ENCODE assay signal across 8 mouse cellular contexts in genomic region chr3:58122456-58123359, GRCm38 (mm10).
DNase-seq lines count a peak whose midpoint lies in the region; ATAC-seq and TF ChIP-seq lines count a peak whose summit lies in the region.

No protein-coding gene starts in this region.

- H3K4me1 ChIP-seq in ES-E14 (ENCODE audit: control insufficient read depth in 2 of 2, insufficient read depth in 2 of 2, low read length in 2 of 2, poor library complexity in 1 of 2), result peaks cover 0 to 2% of the 10 kb centered on the region in 2 experiments; a peak in 1 of 4 replicates
- no peaks in the 10 kb centered on the region for H3K4me1 ChIP-seq in lung, postnatal 0 days (ENCODE audit: insufficient read depth, low read depth, low read length)

- no peaks in the 10 kb centered on the region for H3K36me3 ChIP-seq in ES-E14 (ENCODE audit: control insufficient read depth, insufficient read depth, low read length, poor library complexity, severe bottlenecking)
- H3K36me3 ChIP-seq in lung, postnatal 0 days (ENCODE audit: insufficient read depth, low read length), result no peaks in the 10 kb centered on the region

- H3K9me3 ChIP-seq in ES-E14 (ENCODE audit: control insufficient read depth, insufficient read depth, low read depth, low read length), result no peaks in the 10 kb centered on the region
- no peaks in the 10 kb centered on the region for H3K9me3 ChIP-seq in lung, postnatal 0 days (ENCODE audit: low read length)

- no peak for TF ChIP-seq EP300 in lung, postnatal 0 days (IDR thresholded peaks at IDR 0.05)

- TF ChIP-seq CTCF in lung, postnatal 0 days (IDR thresholded peaks at IDR 0.05), result peak; percentile 99

- H3K27ac ChIP-seq in ES-E14 (ENCODE audit: insufficient read depth, low read depth, low read length, poor library complexity, severe bottlenecking), result no peak overlapping the region
- H3K27ac ChIP-seq in lung, postnatal 0 days (ENCODE audit: low read length), result no peak overlapping the region

- H3K4me3 ChIP-seq in ES-E14 (ENCODE audit: insufficient read depth in 1 of 2, low read depth in 1 of 2, low read length in 2 of 2, poor library complexity in 1 of 2, severe bottlenecking in 1 of 2), result no peak overlapping the region
- no peak overlapping the region for H3K4me3 ChIP-seq in lung, postnatal 0 days (ENCODE audit: low read depth, low read length)

- no peak overlapping the region for H3K9ac ChIP-seq in ES-E14 (ENCODE audit: insufficient read depth, low read depth, low read length, poor library complexity, severe bottlenecking)
- H3K9ac ChIP-seq in lung, postnatal 0 days (replicated peaks; ENCODE audit: low read depth), result no peak overlapping the region

- peak; percentile 83 to 94 for ATAC-seq in hematopoietic stem cell, adult 5-6 weeks (replicated peaks in 1 of 2; ENCODE audit: insufficient read depth in 1 of 2, low FRiP score in 2 of 2, low TSS enrichment in 1 of 2, low read depth in 1 of 2, poor library complexity in 2 of 2, severe bottlenecking in 2 of 2)
- peak; percentile 77 for ATAC-seq in lung, postnatal 0 days

- H3K4me2 ChIP-seq in lung, postnatal 0 days (replicated peaks; ENCODE audit: low read depth, low read length), result no peak overlapping the region

- WGBS in lung, postnatal 0 days, result 42% methylated on average over 19 of the region's 19 CpGs

- no peaks in the 10 kb centered on the region for H3K27me3 ChIP-seq in lung, postnatal 0 days (replicated peaks; ENCODE audit: insufficient read depth, low read length)

- peak; percentile 56 for DNase-seq in ES-E14 (ENCODE audit: low read depth, low spot score)
- DNase-seq in cerebellum, adult 11-12 months, result peak; percentile 59
- peak; percentile 83 for DNase-seq in forelimb bud, embryonic 11.5 days (ENCODE audit: low read depth, low spot score)
- peak; percentile 58 to 74 for DNase-seq in layer of hippocampus, adult 8-10 months (ENCODE audit: low spot score in 2 of 2)
- DNase-seq in lung, postnatal 0 days (ENCODE audit: low spot score), result peak; percentile 92
- peak; percentile 70 for DNase-seq in ovary, postnatal 36 days (ENCODE audit: low spot score)
- DNase-seq in thymus, postnatal 25 days, result peak; percentile 53

- in situ Hi-C loops in ES-E14 (cut with MboI; ENCODE audit: low sequenced_read_pairs in 2 of 2, unreplicated experiment in 2 of 2), result loop anchor here in 1 of 2 experiments (10.0 kb wide), 1 partner anchor 278 kb away; the partner anchor contains the start of gene Pfn2

TF ChIP-seq in ES-E14, 5 proteins besides CTCF, POLR2A, EP300 and RAD21:
- no peak for TF ChIP-seq CHD2 (IDR thresholded peaks at IDR 0.05; ENCODE audit: low read depth, low read length)
- TF ChIP-seq ZC3H11A (IDR thresholded peaks at IDR 0.05; ENCODE audit: borderline replicate concordance, low read depth, low read length), result peak; percentile 85; the same call in 1 of the 2 replicates
- TF ChIP-seq MAFK (IDR thresholded peaks at IDR 0.05; ENCODE audit: insufficient read depth, low read depth, low read length), result 0 out of 2 replicates have a peak, but pooled peaks have one; percentile 21
- no peak for TF ChIP-seq HCFC1 (IDR thresholded peaks at IDR 0.05; ENCODE audit: borderline replicate concordance, insufficient read depth, low read length)
- no peak for TF ChIP-seq ZNF384 (IDR thresholded peaks at IDR 0.05; ENCODE audit: low read depth, low read length)
